Mouse (Mus musculus) frontal cortex, adult (tissue): ENCODE measurements around the gene Snrpd2.
"Not testable (repeated sequence)": the region's sequence is repeated elsewhere in the genome, so short reads cannot be mapped to it uniquely, and the experiment has no call there.

Experiments used
- ATAC-seq: cut with Nextera tagmentation; 2 replicates; pipeline ENCODE4 v1.9.2; 2017; ENCODE audit warnings: mild to moderate bottlenecking, moderate library complexity, mixed read lengths; ENCODE audit not compliant: low TSS enrichment

The Snrpd2 gene

DNA sequence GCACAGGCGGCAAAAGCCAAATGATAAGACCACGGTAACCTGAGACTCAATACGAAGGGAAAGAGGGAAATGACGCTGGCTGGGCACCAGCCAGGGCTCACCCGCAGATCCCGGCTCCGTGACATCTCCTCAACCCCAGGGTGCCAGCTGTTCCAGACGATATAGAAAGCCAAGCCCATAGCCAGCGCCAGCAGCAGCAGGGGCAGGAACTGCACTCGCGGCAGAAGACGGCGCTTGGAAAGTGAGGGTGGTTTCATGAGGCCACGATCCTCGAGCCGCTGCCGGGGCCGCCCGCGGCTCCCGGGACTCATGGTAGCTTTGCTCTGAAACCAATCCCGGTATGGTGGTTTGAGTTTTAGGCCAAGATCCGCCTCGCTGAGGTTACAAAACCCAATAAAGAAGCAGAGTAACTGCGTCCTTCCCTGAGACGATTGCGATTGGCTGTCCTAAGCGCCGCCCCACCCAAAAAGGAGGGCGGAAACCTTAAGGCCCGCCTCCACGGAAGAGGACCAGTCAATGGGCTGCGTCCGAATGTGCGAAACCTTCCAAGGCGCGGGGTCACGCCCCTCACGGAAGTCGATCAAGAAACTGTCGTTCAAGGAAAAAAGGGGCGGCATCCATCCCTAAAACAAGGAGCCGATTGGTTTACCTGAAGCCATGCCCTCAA, 514 bp upstream of the Snrpd2 start, which contains the start of gene Qpctl:
Gene Qpctl, minus strand, starts transcription at position 417 of the 667 bp plus-strand sequence.
- ATAC-seq, result peak; percentile 89

DNA sequence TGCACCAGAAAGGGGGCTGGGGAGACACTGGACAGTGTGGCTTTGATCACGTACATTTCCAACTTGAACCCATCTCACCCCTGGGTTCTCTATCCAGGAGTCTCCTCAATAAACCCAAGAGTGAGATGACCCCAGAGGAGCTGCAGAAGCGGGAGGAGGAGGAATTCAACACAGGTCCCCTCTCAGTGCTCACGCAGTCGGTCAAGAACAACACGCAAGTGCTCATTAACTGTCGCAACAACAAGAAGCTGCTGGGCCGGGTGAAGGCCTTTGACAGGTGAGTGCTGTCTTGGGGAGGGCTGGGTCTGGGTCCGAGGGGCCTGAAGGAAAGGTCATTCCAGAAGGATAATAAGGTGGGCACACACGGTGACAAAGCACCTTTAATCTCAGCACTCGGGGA, 1.6 kb downstream of the Snrpd2 start:
- ATAC-seq, result not testable (repeated sequence)

DNA sequence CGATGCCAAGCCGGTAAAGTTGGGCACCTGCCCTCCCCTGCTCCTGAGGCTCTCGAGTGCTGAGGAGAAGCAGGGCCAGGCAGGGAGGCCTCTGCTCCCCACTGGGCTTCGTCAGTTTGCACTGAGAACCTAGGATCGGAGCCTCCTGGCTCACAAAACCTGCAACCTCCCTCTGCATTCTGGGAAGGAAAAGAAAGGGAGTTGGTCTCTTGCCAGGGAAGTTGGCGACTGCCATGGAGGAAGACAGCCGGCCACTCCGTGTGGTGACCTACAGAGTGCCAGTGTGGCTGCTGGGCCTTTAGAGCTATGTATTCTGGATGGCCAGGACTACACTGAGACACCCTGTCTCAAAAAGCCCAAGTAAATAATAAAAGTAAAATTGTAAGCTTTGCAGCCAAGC, 5.3 kb downstream of the Snrpd2 start:
- ATAC-seq, result no peak

DNA sequence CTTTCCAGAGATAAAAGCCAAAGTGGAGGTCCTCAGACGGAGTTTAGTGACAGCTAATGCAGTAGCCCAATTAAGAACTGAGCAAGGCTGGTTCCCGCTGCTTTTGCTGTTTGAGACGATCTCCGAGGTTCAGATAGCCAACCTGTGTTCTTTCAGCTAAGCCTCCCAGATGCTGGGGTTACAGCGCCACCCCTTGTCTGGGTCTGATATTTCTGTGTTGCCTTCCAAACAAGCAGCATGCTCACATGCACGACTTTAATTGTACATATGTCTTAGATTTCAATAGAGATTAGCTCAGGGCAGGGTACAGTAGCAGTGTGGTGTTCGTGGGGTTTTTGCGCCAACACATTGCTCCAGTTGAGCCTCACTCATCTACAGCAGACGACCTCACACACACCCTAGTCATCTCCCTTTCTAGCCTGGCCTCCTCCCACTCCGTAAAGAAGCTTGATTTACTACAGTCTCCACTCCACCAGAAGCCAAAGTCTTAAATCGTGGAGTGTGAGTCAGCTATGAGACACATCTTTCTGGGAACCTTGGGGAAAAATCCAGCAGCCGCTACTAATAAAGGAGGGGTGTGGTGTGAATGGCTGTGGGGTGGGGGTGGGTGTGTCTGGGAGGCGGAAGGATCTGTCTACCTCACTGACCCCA, 6.4 kb downstream of the Snrpd2 start:
- ATAC-seq, result peak; percentile 53; the same call in 1 of the 2 replicates

DNA sequence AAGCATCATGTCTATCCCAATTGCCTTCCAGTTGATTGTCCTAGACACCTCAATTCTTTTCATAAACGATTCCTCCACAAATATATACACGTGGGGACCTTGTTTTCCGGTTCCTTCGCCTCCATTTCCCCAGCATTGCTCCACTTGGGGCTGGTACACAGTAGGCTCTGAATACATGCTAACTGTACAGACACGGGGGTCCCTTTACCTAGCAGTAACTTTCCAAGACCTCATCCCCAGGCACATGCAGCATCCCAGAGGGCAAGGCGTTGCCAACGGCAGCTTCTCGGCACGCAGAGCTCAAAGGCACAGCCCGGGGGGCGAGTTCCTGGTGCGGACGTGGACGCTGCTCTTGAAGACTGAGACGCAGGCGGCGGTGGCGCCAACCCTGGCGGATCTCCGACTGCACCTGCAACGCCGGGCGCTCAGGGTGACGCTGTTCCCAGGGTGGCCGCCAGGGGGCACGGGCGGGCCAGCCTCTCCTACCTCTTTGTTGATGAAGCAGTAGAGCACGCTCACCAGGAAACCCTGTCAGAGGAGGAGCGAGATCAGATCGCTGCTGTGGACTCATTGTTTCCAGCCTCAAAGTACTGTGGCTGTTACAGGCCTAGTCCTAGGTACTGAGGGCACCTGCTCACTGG, 7.8 kb downstream of the Snrpd2 start:
- ATAC-seq, result peak; percentile 81

DNA sequence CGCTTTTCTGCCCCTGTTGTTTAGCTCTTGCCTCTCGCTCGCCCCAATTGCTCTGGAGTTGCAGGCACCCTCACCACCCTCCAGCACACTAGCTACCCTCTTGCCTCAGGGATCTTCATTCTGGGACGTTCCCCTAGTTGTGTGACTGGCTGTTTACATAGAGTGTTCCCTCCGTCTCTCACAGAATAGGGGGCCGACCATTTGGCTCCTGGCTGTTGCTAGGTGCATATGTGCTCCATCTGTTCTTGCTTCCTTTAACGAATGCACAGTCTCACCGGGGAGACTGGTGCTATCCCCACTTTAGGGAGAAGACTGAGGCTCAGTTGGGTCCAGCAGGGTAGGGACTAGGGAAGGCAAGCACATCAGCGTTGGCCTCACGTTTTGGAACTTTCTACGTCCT, 9.1 kb downstream of the Snrpd2 start:
- no peak for ATAC-seq

DNA sequence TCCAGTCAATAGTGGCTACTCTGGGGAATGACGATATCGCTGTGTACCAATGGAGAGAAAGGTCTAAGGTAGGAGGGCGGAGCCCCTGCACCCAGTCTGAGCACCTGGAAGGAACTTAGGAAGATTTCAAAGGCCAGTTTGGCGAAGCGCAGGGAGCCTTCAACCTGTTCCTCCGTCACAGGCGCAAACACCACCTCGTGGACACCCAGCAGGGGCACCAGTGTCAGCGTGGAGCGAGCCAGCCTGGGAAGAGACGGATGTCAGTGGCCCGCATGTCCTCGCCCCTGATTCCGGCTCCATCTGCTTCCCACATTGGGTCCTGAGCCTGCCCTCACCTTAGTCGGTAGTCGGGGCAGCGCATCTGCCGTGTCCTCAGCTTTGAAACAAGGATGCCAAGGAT, 9.9 kb downstream of the Snrpd2 start:
- no peak for ATAC-seq

DNA sequence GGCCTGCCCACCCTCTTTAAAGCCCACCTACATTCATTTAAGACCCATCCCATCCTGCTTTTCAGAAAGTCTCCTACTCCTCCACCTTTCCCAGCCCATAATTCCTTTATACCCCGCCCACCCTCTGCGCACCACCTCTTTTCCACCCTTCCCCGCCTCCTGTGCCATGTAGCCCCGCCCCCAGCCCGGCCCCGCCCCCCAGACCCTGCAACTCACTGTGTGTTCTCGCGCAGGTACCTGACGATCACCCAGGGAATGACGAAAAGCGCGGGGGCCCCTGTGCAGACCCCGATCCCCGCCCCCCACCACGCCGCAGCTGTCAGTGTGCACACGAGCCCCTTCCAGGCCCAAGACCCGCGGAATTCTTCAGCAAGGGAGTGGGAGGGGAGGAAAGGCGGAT, 10.6 kb downstream of the Snrpd2 start:
- no peak for ATAC-seq

DNA sequence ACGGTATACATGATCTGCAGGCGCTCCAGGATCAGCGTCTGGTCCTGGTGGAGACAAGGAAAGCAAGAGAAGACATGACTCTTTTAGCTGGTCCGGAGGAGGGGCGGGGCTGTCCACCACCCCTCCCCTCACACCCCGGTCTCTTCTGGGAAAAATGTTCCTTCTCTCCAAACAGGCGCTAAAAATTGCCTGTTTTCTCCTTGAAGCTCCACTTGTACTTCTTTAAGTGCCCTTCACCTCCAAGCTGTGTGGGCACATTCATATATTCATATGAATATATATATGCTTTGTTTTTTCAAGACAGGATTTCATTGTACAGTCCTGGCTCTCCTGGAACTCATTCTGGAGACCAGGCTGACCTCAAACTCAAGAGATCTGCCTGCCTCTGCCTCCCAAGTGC, 13.4 kb downstream of the Snrpd2 start:
- ATAC-seq, result no peak

DNA sequence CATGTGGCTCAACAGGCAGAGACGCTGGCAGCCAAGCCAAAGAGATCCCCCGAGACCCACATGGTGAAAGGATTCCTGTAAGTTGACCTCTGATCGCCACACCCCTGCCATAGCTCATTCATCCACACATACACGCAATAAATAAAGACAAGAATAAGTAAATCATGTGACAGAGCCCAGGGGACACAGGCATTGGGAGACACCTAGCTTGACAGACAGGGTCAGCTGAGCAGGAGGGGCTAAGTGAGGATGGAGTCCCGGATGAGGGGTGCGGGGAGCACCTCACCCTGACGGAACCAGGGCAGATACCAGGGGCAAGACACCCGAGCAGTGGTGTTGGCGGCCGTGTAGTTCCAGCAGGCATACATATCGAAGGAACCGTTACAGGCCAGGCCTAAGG, 14.2 kb downstream of the Snrpd2 start:
- ATAC-seq, result no peak

DNA sequence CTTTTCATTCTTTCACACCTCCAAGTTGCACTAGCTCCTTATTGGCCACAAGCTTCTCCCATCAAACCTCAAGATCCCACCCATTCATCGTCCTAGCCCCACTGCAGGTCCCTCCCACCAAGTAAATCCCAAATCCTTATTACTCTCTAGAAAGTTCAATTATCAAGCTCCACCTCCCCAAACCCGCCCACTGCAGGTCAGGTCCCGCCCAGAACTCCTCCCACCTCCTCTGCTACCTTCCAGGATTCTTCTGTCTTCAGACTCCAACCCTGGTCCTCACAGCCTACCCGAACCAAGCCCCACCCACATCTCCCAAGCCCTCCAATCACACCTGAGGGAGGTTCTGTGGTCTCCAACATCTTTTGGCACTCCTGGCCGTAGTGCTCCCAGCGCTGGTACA, 14.7 kb downstream of the Snrpd2 start:
- no peak for ATAC-seq

DNA sequence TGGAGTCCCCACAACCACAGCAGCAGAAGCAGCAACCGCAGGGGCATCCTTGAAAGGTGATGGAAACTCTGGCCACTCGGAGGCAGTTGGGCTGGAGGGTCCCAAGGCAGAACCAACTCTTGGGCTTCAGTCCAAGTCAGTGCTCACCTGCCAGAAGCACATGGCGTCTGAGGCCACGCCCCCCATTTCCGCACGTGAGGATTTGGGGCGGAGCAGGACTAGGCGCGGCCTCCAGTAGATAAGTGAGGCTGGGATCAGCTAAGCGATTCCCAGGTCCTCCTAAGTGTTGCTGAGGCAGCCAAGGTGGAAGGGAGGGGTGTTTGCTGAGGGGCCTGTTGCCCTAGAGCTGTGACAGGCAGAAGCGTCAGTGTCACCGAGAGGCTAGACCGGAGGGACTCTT, 15.5 kb downstream of the Snrpd2 start:
- ATAC-seq, result no peak

DNA sequence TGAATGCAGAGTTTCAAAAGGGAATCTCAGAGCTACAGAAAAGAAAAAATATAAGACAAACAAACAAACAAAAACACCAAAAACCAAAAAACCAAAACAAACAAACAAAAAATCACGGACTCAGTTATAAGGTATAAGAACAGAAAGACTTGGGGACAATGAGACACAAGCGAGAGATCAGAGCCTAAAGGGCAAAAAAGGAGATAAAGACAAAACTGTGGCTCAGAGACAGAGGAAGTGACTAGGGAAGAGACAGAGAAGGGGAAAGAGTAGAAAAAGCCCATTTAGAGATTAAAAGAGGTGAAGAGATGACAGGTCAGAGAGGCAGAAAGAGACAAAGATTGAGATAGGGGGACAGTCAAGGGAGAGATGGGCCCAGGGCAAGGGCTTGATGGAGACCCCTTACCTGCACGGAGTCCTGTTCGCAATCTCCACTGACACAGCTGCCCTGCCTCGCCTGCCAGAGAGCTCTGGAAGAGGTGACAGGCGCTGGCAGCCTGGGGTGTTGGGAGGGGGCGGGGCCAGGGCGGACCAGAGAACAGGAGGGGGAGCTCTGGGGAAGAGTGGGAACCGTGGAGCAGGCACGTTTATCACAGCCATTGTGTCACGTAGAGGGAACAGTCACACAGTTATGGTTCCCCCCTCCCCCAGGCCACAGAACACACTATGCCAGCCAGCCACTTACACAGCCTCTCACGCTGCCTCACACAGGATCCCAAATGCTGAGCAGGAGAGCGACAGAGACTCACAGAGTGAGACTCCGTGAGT, 16.3 kb downstream of the Snrpd2 start, which contains the start of gene Gipr:
Gene Gipr, minus strand, starts transcription at position 472 of the 768 bp plus-strand sequence.
- no peak for ATAC-seq

DNA sequence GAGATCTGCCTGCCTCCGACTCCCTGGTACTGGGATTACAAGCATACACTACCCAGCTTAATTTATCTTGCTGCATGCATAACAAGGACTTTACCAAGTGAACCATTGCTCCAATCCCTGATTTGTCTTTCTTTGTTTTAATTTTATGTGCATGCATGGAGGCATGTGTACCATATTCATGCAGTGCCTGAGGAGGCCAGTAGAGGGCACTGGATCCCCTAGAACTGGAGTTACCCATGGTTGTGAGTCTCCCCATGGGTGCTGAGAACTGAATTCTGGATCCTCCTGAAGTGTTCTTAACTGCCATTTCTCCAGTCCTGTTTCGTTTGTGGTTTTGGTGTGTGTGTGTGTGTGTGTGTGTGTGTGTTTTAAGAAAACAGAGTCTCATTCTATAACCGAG, 17.5 kb downstream of the Snrpd2 start:
- ATAC-seq, result no peak

DNA sequence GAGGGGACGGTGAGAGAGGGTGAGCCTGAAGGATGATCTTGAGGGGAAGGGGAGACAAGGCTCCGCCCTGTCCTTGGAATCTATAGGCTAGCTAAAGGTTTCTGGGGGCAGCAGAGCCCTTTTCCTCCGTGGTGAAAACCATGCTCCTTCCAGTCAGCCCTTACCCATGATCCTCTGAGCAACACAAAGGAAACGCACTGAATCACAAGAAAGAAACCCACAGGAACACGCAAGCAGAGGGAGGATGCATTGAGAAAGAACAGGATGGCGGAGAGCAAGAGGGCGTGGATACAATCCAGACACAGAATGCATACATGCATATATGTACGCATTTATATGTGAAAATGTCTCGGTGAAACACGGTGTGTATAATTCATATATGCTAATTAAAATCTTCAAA, 20.0 kb downstream of the Snrpd2 start:
- ATAC-seq, result no peak

DNA sequence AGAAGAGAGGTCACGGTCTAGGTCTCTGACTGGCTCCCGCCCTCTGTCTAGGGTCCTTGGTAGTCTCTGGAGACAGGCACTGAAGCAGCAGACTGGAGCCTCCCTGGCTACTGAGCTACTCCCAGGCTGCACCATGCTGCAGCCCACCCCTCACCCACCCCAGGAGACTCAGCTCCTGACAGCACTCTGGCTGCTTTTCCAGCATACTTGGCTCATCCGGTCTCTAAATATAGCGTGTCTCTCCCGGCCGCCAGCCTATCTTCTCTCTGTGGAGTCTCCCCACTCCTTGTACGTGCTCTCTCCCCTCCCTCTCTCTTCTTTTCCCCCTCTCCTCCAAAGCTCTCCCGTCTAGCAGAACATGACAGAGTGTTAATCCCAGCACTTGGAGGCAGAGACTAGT, 20.6 kb downstream of the Snrpd2 start:
- peak; percentile 84 for ATAC-seq

DNA sequence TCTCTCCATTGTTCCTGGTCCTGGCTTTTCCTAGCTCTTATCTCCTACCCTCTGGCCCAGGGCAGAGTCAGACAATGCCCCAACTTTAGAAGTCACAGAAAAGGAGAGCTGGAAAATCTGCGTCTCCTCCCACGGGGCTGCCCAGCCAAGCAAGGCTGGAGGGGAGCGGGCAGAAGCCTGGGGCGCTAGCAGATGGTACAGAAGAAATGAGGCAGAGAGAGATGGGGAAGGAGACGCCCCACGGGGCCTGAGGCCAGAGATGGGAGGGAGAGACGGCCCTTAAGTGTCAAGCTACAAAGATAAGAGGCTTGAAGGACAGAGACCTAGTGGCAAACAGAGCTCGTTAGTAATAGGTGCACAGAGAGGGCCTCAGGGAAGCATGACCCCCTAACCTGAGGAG, 22.3 kb downstream of the Snrpd2 start:
- ATAC-seq, result no peak

DNA sequence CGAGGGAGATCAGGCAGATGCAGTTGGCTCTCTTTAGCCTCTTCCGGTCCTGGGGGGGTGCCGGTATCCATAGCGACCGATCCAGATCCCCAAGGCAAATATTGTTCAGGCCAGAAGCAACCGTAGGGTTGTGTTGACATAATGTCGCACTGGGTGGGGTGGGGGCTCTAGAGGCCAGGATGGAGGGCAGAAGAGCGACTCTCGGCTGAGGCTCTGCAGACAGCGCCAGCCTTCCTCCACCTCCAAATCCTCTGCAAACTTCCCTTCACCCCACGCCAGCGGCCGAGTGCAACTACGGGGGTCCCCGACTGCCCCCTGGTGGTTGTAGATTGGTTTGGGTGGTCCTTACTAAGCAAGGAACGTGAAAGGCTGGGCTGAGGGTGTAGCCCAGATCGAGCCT, 23.4 kb downstream of the Snrpd2 start:
- ATAC-seq, result 0 out of 2 replicates have a peak, but pooled peaks have one; percentile 6

DNA sequence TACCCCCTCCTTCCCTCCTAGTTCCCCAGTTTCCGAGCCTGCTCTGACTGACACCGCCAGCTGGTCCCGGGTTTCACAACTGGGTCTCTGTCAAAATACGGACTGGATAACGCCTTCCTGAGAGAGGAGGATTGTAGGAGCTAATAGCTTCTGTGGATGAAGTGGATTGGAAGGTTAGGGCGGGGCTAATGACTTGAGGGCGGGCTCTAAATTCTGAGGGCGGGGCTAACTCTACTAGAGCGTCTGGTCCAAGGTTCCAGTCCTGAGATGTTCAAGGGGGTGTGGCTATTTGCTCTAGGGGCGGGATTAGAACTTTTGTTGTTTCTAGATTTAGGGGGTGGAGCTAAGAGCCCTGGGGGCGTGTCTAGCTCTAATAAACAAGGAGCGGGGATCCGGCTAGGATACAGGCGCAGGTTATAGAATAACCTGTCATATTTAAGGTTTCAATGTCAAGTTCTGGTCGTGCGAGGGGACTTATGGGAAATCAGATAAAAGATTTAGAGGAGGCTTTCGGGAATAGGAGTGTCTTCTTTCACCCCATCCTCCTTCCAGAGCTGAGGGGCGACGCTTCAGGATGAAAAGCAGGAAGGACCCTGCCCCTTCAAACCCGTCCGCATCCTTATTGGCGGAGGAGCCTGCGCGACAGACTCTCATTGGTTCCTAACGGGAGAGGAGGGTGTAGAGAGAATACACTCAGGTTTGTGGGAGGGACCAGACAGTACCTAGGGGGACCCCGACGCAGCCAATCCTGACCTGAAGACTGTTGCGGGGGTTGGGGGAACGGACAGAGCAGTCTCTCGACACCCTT, 26.4 kb downstream of the Snrpd2 start, which contains the start of gene Eml2:
Gene Eml2, plus strand, starts transcription at position 714 of the 808 bp plus-strand sequence.
- peak; percentile 78 for ATAC-seq

DNA sequence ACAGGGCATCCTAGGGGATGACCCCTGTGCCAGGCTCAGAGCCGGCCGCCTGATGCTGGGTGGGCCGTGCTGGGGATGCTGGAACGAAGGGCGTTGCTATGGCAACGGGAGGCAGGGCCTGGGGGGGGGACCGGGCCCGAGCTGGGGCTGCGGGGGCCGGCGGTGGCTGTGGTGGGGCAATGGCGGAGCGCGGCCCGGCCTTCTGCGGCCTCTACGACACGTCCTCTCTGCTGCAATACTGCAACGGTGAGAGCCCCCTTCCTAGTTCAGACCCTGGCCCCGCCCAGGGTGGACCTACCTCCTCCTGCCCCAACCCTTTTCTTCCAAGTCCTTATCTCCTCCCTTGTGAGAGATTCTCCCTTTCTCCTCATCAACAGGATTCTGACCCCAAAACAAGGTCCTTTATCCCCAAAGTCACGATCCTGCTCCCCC, 27.0 kb downstream of the Snrpd2 start:
- peak; percentile 31; the same call in 1 of the 2 replicates for ATAC-seq

DNA sequence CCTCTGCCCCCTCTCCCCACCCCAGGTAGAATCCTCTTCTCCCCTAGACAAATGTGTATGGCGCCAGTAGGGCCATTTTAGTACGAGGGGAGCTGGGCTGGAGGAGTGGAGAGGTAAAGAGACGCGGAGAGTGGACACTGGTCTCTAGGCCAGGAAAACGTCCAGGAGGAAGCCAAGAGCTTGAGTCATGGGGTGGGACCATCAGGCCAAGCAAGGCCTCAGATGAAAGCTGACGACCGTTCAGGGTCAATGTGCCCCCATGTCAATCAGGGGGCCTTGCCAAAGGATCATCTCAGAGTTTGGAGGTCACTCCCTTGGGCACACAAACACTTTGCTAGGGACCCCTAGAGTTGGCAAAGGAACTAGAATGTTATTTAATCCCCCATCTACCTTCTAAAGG, 27.7 kb downstream of the Snrpd2 start:
- ATAC-seq, result no peak
